Mouse (Mus musculus) thymus, postnatal 4 days (tissue): ENCODE results near the gene Zmiz1.

Source experiments
- DNase-seq: peaks from one replicate; pipeline ENCODE4 v3.0.0; 2021

The Zmiz1 gene

DNA sequence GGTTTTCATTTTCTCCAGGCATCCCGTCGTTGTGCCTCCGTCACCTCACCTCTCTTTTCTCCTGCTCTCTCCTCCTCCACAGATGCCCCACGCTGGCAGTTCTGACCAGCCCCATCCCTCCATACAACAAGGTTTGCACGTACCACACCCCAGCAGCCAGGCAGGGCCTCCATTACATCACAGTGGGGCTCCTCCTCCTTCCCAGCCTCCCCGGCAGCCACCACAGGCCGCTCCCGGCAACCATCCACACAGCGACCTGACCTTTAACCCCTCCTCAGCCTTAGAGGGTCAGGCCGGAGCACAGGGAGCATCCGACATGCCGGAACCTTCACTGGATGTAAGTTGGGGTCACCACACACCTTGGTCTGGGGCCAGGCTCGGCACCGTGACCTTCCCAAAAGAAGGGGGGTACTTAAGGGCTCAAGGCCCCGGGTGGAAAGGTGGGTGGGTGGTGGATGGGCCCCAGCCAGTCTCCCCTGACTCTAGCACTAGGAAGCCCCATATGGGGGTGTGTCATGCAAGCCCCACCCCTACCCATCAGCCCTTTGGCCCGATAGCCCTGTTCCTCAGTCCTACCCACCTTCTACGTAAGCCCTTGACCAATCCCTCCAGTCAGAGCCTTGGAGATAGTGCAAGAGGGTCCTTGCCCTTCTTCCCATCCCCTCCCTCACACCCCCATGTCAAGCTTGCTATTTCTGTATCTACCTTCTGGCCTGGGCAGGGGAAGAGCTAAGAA is 202.4 kb downstream of the Zmiz1 start:
- no peak for DNase-seq

- DNase-seq = no peak
Measured at GRCm38 (mm10) chr14:25663649-25664309, 204.8 kb downstream of the Zmiz1 start.

- DNase-seq = no peak
Measured at GRCm38 (mm10) chr14:25664310-25664695, 205.3 kb downstream of the Zmiz1 start.

- DNase-seq = no peak
Measured at GRCm38 (mm10) chr14:25665314-25665970, 206.5 kb downstream of the Zmiz1 start.

GRCm38 (mm10) chr14:25666668-25667376 is 207.8 kb downstream of the Zmiz1 start:
- no peak for DNase-seq

DNA sequence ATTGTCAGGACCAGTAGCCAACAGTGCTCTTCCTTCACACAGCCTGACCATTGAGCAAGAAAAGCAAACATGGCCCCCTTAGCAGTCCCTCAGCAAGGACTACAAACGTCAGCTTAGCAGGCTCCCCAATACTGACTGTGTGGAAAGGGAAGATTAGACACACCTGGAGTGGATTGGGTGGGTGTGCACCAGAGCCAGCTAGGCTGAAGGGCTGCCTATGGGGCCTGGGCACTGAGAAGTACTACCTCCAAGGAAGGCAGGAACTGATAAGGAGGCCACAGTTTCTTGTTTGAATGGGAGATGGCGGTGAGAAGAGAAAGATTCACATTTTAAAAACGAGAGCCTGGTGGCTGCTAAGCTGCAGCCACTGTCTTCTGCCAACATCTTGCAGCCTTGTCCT is 208.6 kb downstream of the Zmiz1 start:
- no peak for DNase-seq

GRCm38 (mm10) chr14:25679625-25680024 is 220.6 kb downstream of the Zmiz1 start:
- no peak for DNase-seq

- no peak for DNase-seq
Measured at GRCm38 (mm10) chr14:25682020-25682419, 223.0 kb downstream of the Zmiz1 start.

DNA sequence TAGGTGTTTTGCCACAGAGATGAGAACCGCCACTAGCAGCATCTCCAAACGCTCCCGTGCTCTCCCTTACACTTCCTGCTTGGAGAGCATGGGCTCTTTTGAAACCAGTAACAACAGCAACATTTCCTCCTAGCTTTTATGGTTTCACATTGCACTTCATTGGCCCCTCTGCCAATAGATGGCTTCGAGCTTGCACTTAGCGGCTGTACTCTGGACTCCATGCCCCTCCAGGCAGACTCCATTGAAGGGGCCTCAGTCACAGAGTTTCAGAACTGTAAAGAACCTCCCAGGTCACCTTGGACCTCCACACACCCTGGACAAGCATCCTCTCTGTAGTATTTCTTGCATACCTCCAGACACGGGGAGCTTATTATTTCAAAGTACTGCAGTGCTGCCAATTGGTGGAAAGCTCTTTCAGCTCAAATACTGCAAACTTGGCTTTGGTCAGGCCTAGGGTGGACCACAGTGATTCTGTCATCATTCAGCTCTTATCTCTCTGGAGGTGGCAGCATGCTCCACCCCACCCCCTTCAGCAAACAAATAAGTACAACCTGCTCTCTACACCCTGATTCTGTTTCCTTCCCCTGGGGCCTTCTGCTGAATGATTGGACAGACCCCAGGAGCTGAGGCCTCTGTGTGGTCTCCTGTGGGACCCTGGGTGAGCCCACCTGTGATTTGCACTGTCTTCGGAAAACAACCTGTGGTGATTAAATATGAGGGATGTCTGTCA is 227.4 kb downstream of the Zmiz1 start:
- DNase-seq = no peak

GRCm38 (mm10) chr14:25686983-25687901 is 228.3 kb downstream of the Zmiz1 start:
- no peak for DNase-seq

DNA sequence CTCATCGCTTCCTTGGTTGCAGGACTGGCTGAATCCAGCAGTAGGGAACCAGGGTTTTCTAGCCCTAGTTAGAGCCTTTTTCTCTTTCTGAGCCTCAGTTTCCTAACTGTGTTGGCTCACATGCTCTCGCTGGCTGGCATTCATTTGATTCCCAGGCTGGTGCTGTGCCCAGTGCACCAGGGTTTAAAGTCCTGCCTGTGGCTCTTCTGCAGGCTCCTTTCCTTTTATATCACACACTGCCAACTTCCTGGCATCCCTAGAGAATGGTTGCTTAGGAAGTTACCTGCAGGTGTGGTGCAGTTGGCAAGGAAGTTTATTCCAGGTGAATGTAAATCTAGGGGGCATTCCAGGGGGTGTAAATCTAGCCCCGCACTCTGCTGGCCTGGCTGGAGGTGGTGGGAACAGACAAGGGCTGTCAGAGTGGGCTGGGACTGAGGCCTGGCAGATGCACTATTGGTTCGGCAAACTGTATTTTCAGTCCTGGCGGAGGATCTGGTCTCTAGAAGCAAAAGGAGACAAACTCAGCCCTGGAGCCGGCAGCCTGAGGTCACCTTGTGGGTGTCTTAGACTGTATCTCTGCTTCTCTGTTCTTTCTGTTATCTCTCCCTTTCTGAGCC is 234.4 kb downstream of the Zmiz1 start:
- no peak for DNase-seq

GRCm38 (mm10) chr14:25693888-25694568 is 235.0 kb downstream of the Zmiz1 start, which contains the start of gene Ppif:
Ppif (plus strand) TSS chr14:25694154.
- DNase-seq = peak; percentile 100

- peak; percentile 56 for DNase-seq
Measured at GRCm38 (mm10) chr14:25694569-25694897, 235.5 kb downstream of the Zmiz1 start.

- peak; percentile 42 for DNase-seq
Measured at GRCm38 (mm10) chr14:25695059-25695458, 236.1 kb downstream of the Zmiz1 start.

GRCm38 (mm10) chr14:25696356-25696755 is 237.4 kb downstream of the Zmiz1 start:
- DNase-seq = no peak

- DNase-seq = no peak
Measured at GRCm38 (mm10) chr14:25701986-25702385, 243.0 kb downstream of the Zmiz1 start.

- peak; percentile 75 for DNase-seq
Measured at GRCm38 (mm10) chr14:25707691-25708181, 248.8 kb downstream of the Zmiz1 start.

- DNase-seq = no peak
Measured at GRCm38 (mm10) chr14:25708451-25708850, 249.5 kb downstream of the Zmiz1 start.

GRCm38 (mm10) chr14:25708917-25709316 is 249.9 kb downstream of the Zmiz1 start:
- no peak for DNase-seq

- DNase-seq = no peak
Measured at GRCm38 (mm10) chr14:25710073-25710472, 251.1 kb downstream of the Zmiz1 start.
